Mouse (Mus musculus): ENCODE data around the gene Acot3. TPM values are rescaled to one million over a fixed set of nuclear protein-coding genes. Genes with fewer than 3 reads are reported as not detected.
"Not testable (repeated sequence)": the region's sequence is repeated elsewhere in the genome, so short reads cannot be mapped to it uniquely, and the experiment has no call there.

Acot3 gene
- polyA plus RNA-seq, 1 experiment: not detected

- no peak for TF ChIP-seq GATA1 (IDR thresholded peaks at IDR 0.05; ENCODE audit: low read length)
These were observed 31.9 kb downstream of the Acot3 start for GRCm38 (mm10) chr12:84083842-84084241.

- TF ChIP-seq GATA1 (IDR thresholded peaks at IDR 0.05; ENCODE audit: low read length): no peak
These were observed 32.6 kb downstream of the Acot3 start for GRCm38 (mm10) chr12:84084581-84084980.

GRCm38 (mm10) chr12:84099605-84100004 is 47.7 kb downstream of the Acot3 start:
- no peak for TF ChIP-seq GATA1 (IDR thresholded peaks at IDR 0.05; ENCODE audit: low read length)

GRCm38 (mm10) chr12:84100071-84100470 is 48.1 kb downstream of the Acot3 start:
- no peak for TF ChIP-seq GATA1 (IDR thresholded peaks at IDR 0.05; ENCODE audit: low read length)

GRCm38 (mm10) chr12:84100604-84101492 is 48.9 kb downstream of the Acot3 start, which contains the start of gene Acot6:
Acot6 (plus strand) TSS chr12:84100654.
- not testable (repeated sequence) for TF ChIP-seq GATA1 (IDR thresholded peaks at IDR 0.05; ENCODE audit: low read length)

- no peak for TF ChIP-seq GATA1 (IDR thresholded peaks at IDR 0.05; ENCODE audit: low read length)
These were observed 49.5 kb downstream of the Acot3 start for GRCm38 (mm10) chr12:84101493-84101845.

GRCm38 (mm10) chr12:84107012-84107411 is 55.1 kb downstream of the Acot3 start:
- TF ChIP-seq GATA1 (IDR thresholded peaks at IDR 0.05; ENCODE audit: low read length): no peak

- no peak for TF ChIP-seq GATA1 (IDR thresholded peaks at IDR 0.05; ENCODE audit: low read length)
These were observed 55.7 kb downstream of the Acot3 start for GRCm38 (mm10) chr12:84107692-84108091.

GRCm38 (mm10) chr12:84109924-84110323 is 58.0 kb downstream of the Acot3 start:
- TF ChIP-seq GATA1 (IDR thresholded peaks at IDR 0.05; ENCODE audit: low read length): no peak

Other genes with a start within 250 kb of the Acot3 start
- 24.1 and 25.9 TPM in 2 replicates for gene Numb, start 130.2 kb upstream of the Acot3 start, polyA plus RNA-seq (2012)
- 89.8 and 95.7 TPM in 2 replicates for gene Riox1, start 101.5 kb upstream of the Acot3 start, polyA plus RNA-seq (2012)
- not detected in 2 replicates for gene Heatr4, start 67.3 kb upstream of the Acot3 start, polyA plus RNA-seq (2012)
- not detected in 2 replicates for gene Acot2, start 64.3 kb upstream of the Acot3 start, polyA plus RNA-seq (2012)
- gene Acot1, start 42.7 kb upstream of the Acot3 start, polyA plus RNA-seq (2012): not detected in 2 replicates
- not detected in 2 replicates for gene Acot4, start 13.8 kb upstream of the Acot3 start, polyA plus RNA-seq (2012)
- not detected in 2 replicates for gene Gm49366, start 13.2 kb upstream of the Acot3 start, polyA plus RNA-seq (2012)
- not detected in 2 replicates for gene Acot5, start 17.2 kb downstream of the Acot3 start, polyA plus RNA-seq (2012)
- gene Acot6, start 48.5 kb downstream of the Acot3 start, polyA plus RNA-seq (2012): not detected in 2 replicates
- not detected in 2 replicates for gene Dnal1, start 62.2 kb downstream of the Acot3 start, polyA plus RNA-seq (2012)
- 0.11 and 0.14 TPM in 2 replicates for gene Pnma1, start 96.3 kb downstream of the Acot3 start, polyA plus RNA-seq (2012)
- gene Elmsan1, start 166.7 kb downstream of the Acot3 start, polyA plus RNA-seq (2012): 101 and 107 TPM in 2 replicates
- 5.6 and 6.2 TPM in 2 replicates for gene Ptgr2, start 233.1 kb downstream of the Acot3 start, polyA plus RNA-seq (2012)